9 mouse cellular contexts compared by ENCODE assay signal in the genomic region with DNA sequence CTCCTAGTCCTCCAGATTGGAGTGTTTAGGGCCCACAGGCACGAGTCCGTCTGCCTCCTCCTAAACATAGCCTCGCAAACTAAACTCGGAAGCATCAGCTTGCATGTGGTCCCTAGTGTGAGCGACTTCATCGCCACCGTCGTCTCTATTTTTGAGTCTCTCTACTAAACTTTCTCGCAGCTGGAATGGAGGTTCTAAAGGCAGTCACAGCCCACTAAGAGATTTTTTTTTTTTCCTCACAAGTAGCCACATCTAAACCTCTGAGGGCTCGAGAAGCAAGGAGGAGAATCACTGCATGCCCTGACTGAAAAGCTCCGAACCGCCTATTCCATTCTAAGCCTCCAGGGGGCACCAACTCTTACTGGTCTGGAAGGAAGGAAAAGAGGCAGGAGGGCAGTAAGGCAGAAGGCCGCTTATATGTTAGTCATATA.
DNase-seq lines count a peak whose midpoint lies in the region; ATAC-seq and TF ChIP-seq lines count a peak whose summit lies in the region.
"Had no signal": no experiment of that assay in that cellular context is flagged by ENCODE, and none has a peak within 500 bp of the region (broad histone marks: within the 10 kb centered on the region; RNA-seq: fewer than 3 reads in every experiment).

No protein-coding gene starts in this region.

- 52% methylated on average over 13 of the region's 13 CpGs for WGBS in intestine, embryonic 14.5 days
- WGBS in intestine, embryonic 16.5 days: 47% methylated on average over 13 of the region's 13 CpGs
- 57% methylated on average over 13 of the region's 13 CpGs for WGBS in embryonic facial prominence, embryonic 10.5 days
- 52% methylated on average over 13 of the region's 13 CpGs for WGBS in liver, adult 2 months

- no peaks in the 10 kb centered on the region for H3K27me3 ChIP-seq in intestine, embryonic 14.5 days (replicated peaks; ENCODE audit: control insufficient read depth, insufficient read depth, low read length)
- H3K27me3 ChIP-seq in intestine, embryonic 16.5 days (replicated peaks; ENCODE audit: control insufficient read depth, insufficient read depth, low read length): no peaks in the 10 kb centered on the region
- H3K27me3 ChIP-seq in embryonic facial prominence, embryonic 10.5 days (replicated peaks; ENCODE audit: low read depth, poor library complexity, severe bottlenecking): no peaks in the 10 kb centered on the region
- H3K27me3 ChIP-seq in liver, adult 2 months (ENCODE audit: control insufficient read depth, insufficient read depth, low read length): no peaks in the 10 kb centered on the region
- H3K27me3 ChIP-seq: midbrain, embryonic 12.5 days had no signal

- H3K4me1 ChIP-seq in intestine, embryonic 14.5 days (replicated peaks; ENCODE audit: control insufficient read depth, insufficient read depth, low read length): peaks cover 25% of the 10 kb centered on the region
- peaks cover 7% of the 10 kb centered on the region; the same call in 1 of the 2 replicates for H3K4me1 ChIP-seq in intestine, embryonic 16.5 days (ENCODE audit: control insufficient read depth, insufficient read depth, low read length)
- H3K4me1 ChIP-seq in embryonic facial prominence, embryonic 10.5 days: peaks cover 11% of the 10 kb centered on the region; the same call in 1 of the 2 replicates
- no peaks in the 10 kb centered on the region for H3K4me1 ChIP-seq in liver, adult 2 months (ENCODE audit: control insufficient read depth, insufficient read depth, low read length)
- H3K4me1 ChIP-seq: midbrain, embryonic 12.5 days had no signal

- H3K4me2 ChIP-seq in intestine, embryonic 14.5 days (ENCODE audit: low read length): no peak overlapping the region
- no peak overlapping the region for H3K4me2 ChIP-seq in intestine, embryonic 16.5 days (ENCODE audit: low read depth, low read length)
- H3K4me2 ChIP-seq: midbrain, embryonic 12.5 days had no signal

- H3K36me3 ChIP-seq in intestine, embryonic 14.5 days (ENCODE audit: control insufficient read depth, insufficient read depth, low read length): no peaks in the 10 kb centered on the region
- H3K36me3 ChIP-seq in intestine, embryonic 16.5 days (ENCODE audit: control insufficient read depth, insufficient read depth, low read length): no peaks in the 10 kb centered on the region
- no peaks in the 10 kb centered on the region for H3K36me3 ChIP-seq in embryonic facial prominence, embryonic 10.5 days (replicated peaks)
- no peaks in the 10 kb centered on the region for H3K36me3 ChIP-seq in liver, adult 2 months (ENCODE audit: control insufficient read depth, insufficient read depth, low read length)
- H3K36me3 ChIP-seq: midbrain, embryonic 12.5 days had no signal

- no peak overlapping the region for H3K9ac ChIP-seq in intestine, embryonic 14.5 days (ENCODE audit: low read length)
- no peak overlapping the region for H3K9ac ChIP-seq in intestine, embryonic 16.5 days (ENCODE audit: low read depth, low read length)
- no peak overlapping the region for H3K9ac ChIP-seq in liver, adult 2 months (ENCODE audit: low read depth, low read length)
- H3K9ac ChIP-seq: midbrain, embryonic 12.5 days had no signal

- H3K27ac ChIP-seq in intestine, embryonic 14.5 days (ENCODE audit: low read depth): no peak overlapping the region
- no peak overlapping the region for H3K27ac ChIP-seq in intestine, embryonic 16.5 days (ENCODE audit: low read length)
- no peak overlapping the region for H3K27ac ChIP-seq in embryonic facial prominence, embryonic 10.5 days (replicated peaks)
- no peak overlapping the region for H3K27ac ChIP-seq in liver, adult 2 months (replicated peaks; ENCODE audit: insufficient read depth, low read depth, low read length)
- H3K27ac ChIP-seq: midbrain, embryonic 12.5 days had no signal

- peak; percentile 42; the same call in 1 of the 2 replicates for TF ChIP-seq CTCF in liver, adult 2 months (IDR thresholded peaks at IDR 0.05; ENCODE audit: low read depth, low read length)

- TF ChIP-seq POLR2A in liver, adult 2 months (IDR thresholded peaks at IDR 0.05; ENCODE audit: extremely low read depth, insufficient read depth, low read length): no peak

- H3K9me3 ChIP-seq in intestine, embryonic 14.5 days (ENCODE audit: control insufficient read depth, low read length): no peaks in the 10 kb centered on the region
- no peaks in the 10 kb centered on the region for H3K9me3 ChIP-seq in intestine, embryonic 16.5 days (ENCODE audit: control insufficient read depth, low read length)
- H3K9me3 ChIP-seq in embryonic facial prominence, embryonic 10.5 days: no peaks in the 10 kb centered on the region
- H3K9me3 ChIP-seq: midbrain, embryonic 12.5 days had no signal

- DNase-seq in intestine, embryonic 14.5 days (ENCODE audit: low spot score): peak; percentile 79
- DNase-seq in adrenal gland, postnatal 25 days: peak; percentile 56
- DNase-seq in embryonic facial prominence, embryonic 10.5 days (ENCODE audit: low spot score): peak; percentile 66
- DNase-seq in kidney, adult 9 months: peak; percentile 66
- DNase-seq in liver, adult 2 months (ENCODE audit: extremely low read depth, low read depth, low spot score): peak; percentile 14
- peak; percentile 70 for DNase-seq in right cerebral cortex, postnatal 14 days
- no peak for DNase-seq in spleen, postnatal 36 days (ENCODE audit: low spot score in 2 of 2)

- H3K79me2 ChIP-seq in liver, adult 2 months (ENCODE audit: control insufficient read depth, insufficient read depth, low read length): no peaks in the 10 kb centered on the region

- no peak overlapping the region for H3K4me3 ChIP-seq in intestine, embryonic 14.5 days (ENCODE audit: low read depth, low read length)
- H3K4me3 ChIP-seq in intestine, embryonic 16.5 days (ENCODE audit: low read length): no peak overlapping the region
- no peak overlapping the region for H3K4me3 ChIP-seq in embryonic facial prominence, embryonic 10.5 days
- H3K4me3 ChIP-seq in liver, adult 2 months (ENCODE audit: insufficient read depth, low read depth, low read length): no peak overlapping the region
- H3K4me3 ChIP-seq: midbrain, embryonic 12.5 days had no signal

- ATAC-seq in intestine, embryonic 14.5 days (replicated peaks; ENCODE audit: low FRiP score, low TSS enrichment, low read depth): no peak
- no peak for ATAC-seq in intestine, embryonic 16.5 days

Comparison
In these comparisons a context has a peak if more than half of its experiments do, and no peak if none do; other contexts are left out.
1. DNase-seq: peak in intestine, embryonic 14.5 days (single experiment), adrenal gland, postnatal 25 days (single experiment), embryonic facial prominence, embryonic 10.5 days (single experiment), kidney, adult 9 months (single experiment), liver, adult 2 months (single experiment) and right cerebral cortex, postnatal 14 days (single experiment); none in spleen, postnatal 36 days (0 of 2).